Comparison of ENCODE assay signal across 9 mouse cellular contexts in genomic region chr2:30773313-30774005, GRCm38 (mm10). TPM values are rescaled to one million over a fixed set of nuclear protein-coding genes. Genes with fewer than 3 reads are reported as not detected.
DNase-seq lines count a peak whose midpoint lies in the region; ATAC-seq and TF ChIP-seq lines count a peak whose summit lies in the region.
"Had no signal": no experiment of that assay in that cellular context is flagged by ENCODE, and none has a peak within 500 bp of the region (broad histone marks: within the 10 kb centered on the region; RNA-seq: fewer than 3 reads in every experiment).

No protein-coding gene starts in this region.

- ATAC-seq in forebrain, embryonic 12.5 days (ENCODE audit: low FRiP score): no peak
- ATAC-seq in forebrain, postnatal 0 days: no peak
- no peak for ATAC-seq in heart, postnatal 0 days (ENCODE audit: insufficient read depth, low read depth)
- no peak for ATAC-seq in limb, embryonic 13.5 days (ENCODE audit: low FRiP score, low read depth)

- peak overlapping the region; percentile 78 for H3K27ac ChIP-seq in forebrain, embryonic 12.5 days
- H3K27ac ChIP-seq in forebrain, postnatal 0 days (ENCODE audit: low read depth, low read length): no peak overlapping the region
- H3K27ac ChIP-seq in heart, postnatal 0 days (ENCODE audit: low read depth): peak overlapping the region; percentile 93
- peak overlapping the region; percentile 44; the same call in 1 of the 2 replicates for H3K27ac ChIP-seq in limb, embryonic 13.5 days

- TF ChIP-seq CTCF in forebrain, postnatal 0 days (IDR thresholded peaks at IDR 0.05; ENCODE audit: low read depth): no peak
- no peak for TF ChIP-seq CTCF in C2C12 (IDR thresholded peaks at IDR 0.05; ENCODE audit: control insufficient read depth, insufficient read depth, insufficient read length)
- TF ChIP-seq CTCF in heart, postnatal 0 days (IDR thresholded peaks at IDR 0.05; ENCODE audit: low read depth): no peak

- no peak overlapping the region for H3K4me2 ChIP-seq in forebrain, embryonic 12.5 days
- H3K4me2 ChIP-seq in forebrain, postnatal 0 days (ENCODE audit: low read depth): no peak overlapping the region
- H3K4me2 ChIP-seq in heart, postnatal 0 days (ENCODE audit: low read depth, low read length): no peak overlapping the region
- H3K4me2 ChIP-seq in limb, embryonic 13.5 days (replicated peaks): no peak overlapping the region

- no peak overlapping the region for H3ac ChIP-seq in C2C12 (ENCODE audit: control insufficient read depth, insufficient read length, low read depth)

- no peaks in the 10 kb centered on the region for H3K79me3 ChIP-seq in C2C12 (ENCODE audit: low read depth)

- H3K27me3 ChIP-seq in forebrain, embryonic 12.5 days: no peaks in the 10 kb centered on the region
- no peaks in the 10 kb centered on the region for H3K27me3 ChIP-seq in forebrain, postnatal 0 days (ENCODE audit: insufficient read depth, low read length)
- H3K27me3 ChIP-seq in C2C12 (ENCODE audit: control insufficient read depth, insufficient read depth, insufficient read length): no peaks in the 10 kb centered on the region
- H3K27me3 ChIP-seq in heart, postnatal 0 days (ENCODE audit: control insufficient read depth, insufficient read depth, low read length): no peaks in the 10 kb centered on the region
- no peaks in the 10 kb centered on the region for H3K27me3 ChIP-seq in limb, embryonic 13.5 days

- no peaks in the 10 kb centered on the region for H3K9me3 ChIP-seq in forebrain, embryonic 12.5 days
- H3K9me3 ChIP-seq in forebrain, postnatal 0 days (ENCODE audit: low read length): no peaks in the 10 kb centered on the region
- no peaks in the 10 kb centered on the region for H3K9me3 ChIP-seq in heart, postnatal 0 days (replicated peaks; ENCODE audit: control insufficient read depth, low read length)
- no peaks in the 10 kb centered on the region for H3K9me3 ChIP-seq in limb, embryonic 13.5 days

- no peak for TF ChIP-seq EP300 in heart, postnatal 0 days (IDR thresholded peaks at IDR 0.05; ENCODE audit: low read depth)

- WGBS in forebrain, embryonic 12.5 days: 79% methylated on average over 8 of the region's 8 CpGs
- WGBS in forebrain, postnatal 0 days: 83% methylated on average over 8 of the region's 8 CpGs
- 66% methylated on average over 8 of the region's 8 CpGs for WGBS in heart, postnatal 0 days
- WGBS in limb, embryonic 13.5 days: 81% methylated on average over 8 of the region's 8 CpGs

- H3K9ac ChIP-seq in forebrain, embryonic 12.5 days: no peak overlapping the region
- no peak overlapping the region for H3K9ac ChIP-seq in forebrain, postnatal 0 days
- no peak overlapping the region for H3K9ac ChIP-seq in heart, postnatal 0 days (replicated peaks; ENCODE audit: low read depth, low read length)
- no peak overlapping the region for H3K9ac ChIP-seq in limb, embryonic 13.5 days

- no peak overlapping the region for H3K4me3 ChIP-seq in forebrain, embryonic 12.5 days (replicated peaks)
- H3K4me3 ChIP-seq in forebrain, postnatal 0 days (ENCODE audit: low read depth, low read length): no peak overlapping the region
- H3K4me3 ChIP-seq in C2C12 (ENCODE audit: insufficient read depth, poor library complexity, severe bottlenecking): no peak overlapping the region
- no peak overlapping the region for H3K4me3 ChIP-seq in heart, postnatal 0 days (ENCODE audit: low read depth, low read length)
- no peak overlapping the region for H3K4me3 ChIP-seq in limb, embryonic 13.5 days

- DNase-seq in forebrain, postnatal 0 days: no peak
- DNase-seq in heart, postnatal 0 days (ENCODE audit: low spot score): no peak
- DNase-seq in ovary, postnatal 10 days (ENCODE audit: low spot score): no peak
- DNase-seq in layer of hippocampus, adult 8-10 months (ENCODE audit: low spot score in 2 of 2): no peak
- no peak for DNase-seq in urinary bladder, postnatal 4 days (ENCODE audit: low spot score in 2 of 2)
- DNase-seq: gastrocnemius, postnatal 14 days had no signal

- H3K79me2 ChIP-seq in C2C12 (ENCODE audit: control insufficient read depth, insufficient read depth): no peaks in the 10 kb centered on the region

- no peaks in the 10 kb centered on the region for H3K36me3 ChIP-seq in forebrain, embryonic 12.5 days (replicated peaks)
- H3K36me3 ChIP-seq in forebrain, postnatal 0 days (ENCODE audit: insufficient read depth): no peaks in the 10 kb centered on the region
- no peaks in the 10 kb centered on the region for H3K36me3 ChIP-seq in C2C12 (ENCODE audit: control insufficient read depth, insufficient read depth)
- H3K36me3 ChIP-seq in heart, postnatal 0 days (replicated peaks; ENCODE audit: control insufficient read depth, insufficient read depth, low read length): no peaks in the 10 kb centered on the region
- no peaks in the 10 kb centered on the region for H3K36me3 ChIP-seq in limb, embryonic 13.5 days

- H3K4me1 ChIP-seq in forebrain, embryonic 12.5 days: peaks cover 23% of the 10 kb centered on the region
- H3K4me1 ChIP-seq in forebrain, postnatal 0 days (ENCODE audit: insufficient read depth): peaks cover 11% of the 10 kb centered on the region
- peaks cover 26% of the 10 kb centered on the region for H3K4me1 ChIP-seq in heart, postnatal 0 days (ENCODE audit: control insufficient read depth, insufficient read depth)
- H3K4me1 ChIP-seq in limb, embryonic 13.5 days: peaks cover 20% of the 10 kb centered on the region

TF ChIP-seq in C2C12, 6 proteins besides CTCF, POLR2A, EP300 and RAD21:
- no peak for TF ChIP-seq CEBPB (IDR thresholded peaks at IDR 0.05; ENCODE audit: low read depth)
- no peak for TF ChIP-seq FOSL1 (IDR thresholded peaks at IDR 0.05; ENCODE audit: insufficient read depth, low read length, poor library complexity, severe bottlenecking)
- peak; percentile 78 for TF ChIP-seq USF1 (IDR thresholded peaks at IDR 0.05; ENCODE audit: low read depth)

RNA-seq across cellular contexts. Expression of gene 1700001O22Rik, which starts 30.0 kb away (rescaled TPM):
- polyA plus RNA-seq in forebrain, embryonic 12.5 days (2016; fragmentation: Nextera tagmentation; extraction: Ambion mirVana): 4.2 and 4.5 TPM in 2 replicates
- total RNA-seq in forebrain, postnatal 0 days (2014; rRNA removed): 0.77 and 1.8 TPM in 2 replicates
- 1.4 and 1.5 TPM in 2 replicates for polyA plus RNA-seq in forebrain, postnatal 0 days (2015; fragmentation: Nextera tagmentation; extraction: Ambion mirVana)
- 0.18 TPM for polyA plus RNA-seq in C2C12 (2012; fragmentation: generic; extraction: Trizol)
- 1.5 and 4.1 TPM in 2 replicates for total RNA-seq in heart, postnatal 0 days (2014; rRNA removed; ENCODE audit: low replicate concordance)
- polyA plus RNA-seq in heart, postnatal 0 days (2015; fragmentation: Nextera tagmentation; extraction: Ambion mirVana): 1.9 and 2.0 TPM in 2 replicates
- polyA plus RNA-seq in limb, embryonic 13.5 days (2015; fragmentation: Nextera tagmentation; extraction: Ambion mirVana): 3.2 and 3.4 TPM in 2 replicates
- 10 to 100 TPM in 1 of 4 experiments, 1 to 10 TPM in 3; 6.1 to 12.4 (median 7.1) TPM for total RNA-seq in layer of hippocampus, adult 8-10 months (2022)

RNA-seq across cellular contexts. Expression of gene Ntmt1, which starts 34.2 kb away (rescaled TPM):
- 101 and 104 TPM in 2 replicates for polyA plus RNA-seq in forebrain, embryonic 12.5 days (2016; fragmentation: Nextera tagmentation; extraction: Ambion mirVana)
- 87.6 and 105 TPM in 2 replicates for total RNA-seq in forebrain, postnatal 0 days (2014; rRNA removed)
- 106 and 107 TPM in 2 replicates for polyA plus RNA-seq in forebrain, postnatal 0 days (2015; fragmentation: Nextera tagmentation; extraction: Ambion mirVana)
- polyA plus RNA-seq in C2C12 (2012; fragmentation: generic; extraction: Trizol): 64.7 TPM
- total RNA-seq in heart, postnatal 0 days (2014; rRNA removed; ENCODE audit: low replicate concordance): 67.2 and 89.9 TPM in 2 replicates
- polyA plus RNA-seq in heart, postnatal 0 days (2015; fragmentation: Nextera tagmentation; extraction: Ambion mirVana): 83.4 and 87.8 TPM in 2 replicates
- polyA plus RNA-seq in limb, embryonic 13.5 days (2015; fragmentation: Nextera tagmentation; extraction: Ambion mirVana): 98.1 and 104 TPM in 2 replicates
- 10 to 100 TPM; 29.6 to 33.4 (median 32.3) TPM for total RNA-seq in layer of hippocampus, adult 8-10 months (2022)

RNA-seq across cellular contexts. Expression of gene Asb6, which starts 56.7 kb away (rescaled TPM):
- 36.4 and 39.4 TPM in 2 replicates for polyA plus RNA-seq in forebrain, embryonic 12.5 days (2016; fragmentation: Nextera tagmentation; extraction: Ambion mirVana)
- 32.7 and 45.2 TPM in 2 replicates for total RNA-seq in forebrain, postnatal 0 days (2014; rRNA removed)
- polyA plus RNA-seq in forebrain, postnatal 0 days (2015; fragmentation: Nextera tagmentation; extraction: Ambion mirVana): 31.3 and 36.0 TPM in 2 replicates
- polyA plus RNA-seq in C2C12 (2012; fragmentation: generic; extraction: Trizol): 69.2 TPM
- total RNA-seq in heart, postnatal 0 days (2014; rRNA removed; ENCODE audit: low replicate concordance): 16.2 and 20.0 TPM in 2 replicates
- 12.4 and 13.0 TPM in 2 replicates for polyA plus RNA-seq in heart, postnatal 0 days (2015; fragmentation: Nextera tagmentation; extraction: Ambion mirVana)
- polyA plus RNA-seq in limb, embryonic 13.5 days (2015; fragmentation: Nextera tagmentation; extraction: Ambion mirVana): 38.7 and 39.2 TPM in 2 replicates
- 10 to 100 TPM; 35.2 to 39.2 (median 37.5) TPM for total RNA-seq in layer of hippocampus, adult 8-10 months (2022)
